Mouse (Mus musculus): ENCODE results near the gene Erp27. TPM values are rescaled to one million over a fixed set of nuclear protein-coding genes. Genes with fewer than 3 reads are reported as not detected.

Gene Erp27
- polyA plus RNA-seq, 1 experiment, result 0.05 TPM

DNA sequence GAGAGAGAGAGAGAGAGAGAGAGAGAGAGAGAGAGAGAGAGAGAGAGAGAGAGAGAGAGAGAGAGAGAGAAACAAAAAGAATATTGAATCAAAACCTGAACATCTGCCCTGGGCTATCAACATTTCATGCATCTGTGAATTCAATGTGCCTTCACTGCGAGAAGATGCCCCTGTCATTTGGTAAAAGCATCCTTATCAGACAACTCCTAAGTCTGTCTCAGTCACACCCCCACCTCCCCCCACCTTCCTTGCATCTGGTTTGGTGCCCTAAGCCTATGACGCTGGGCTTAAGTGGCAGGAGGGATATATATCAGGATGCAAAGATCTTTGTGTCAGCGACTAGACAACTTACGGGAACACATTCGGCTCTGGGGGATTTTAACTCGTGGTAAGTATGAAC lies 32.2 kb upstream of the Erp27 start:
- TF ChIP-seq MAX (IDR thresholded peaks at IDR 0.05; ENCODE audit: low read depth) (no peak), USF1 (IDR thresholded peaks at IDR 0.05; ENCODE audit: low read depth) (no peak), TCF3 (IDR thresholded peaks at IDR 0.05; ENCODE audit: insufficient read length, low read depth) (no peak), MYOD1 (IDR thresholded peaks at IDR 0.05; ENCODE audit: control insufficient read depth in 1 of 3, insufficient read length in 2 of 3, low read depth in 2 of 3) (no peak), MYOG (IDR thresholded peaks at IDR 0.05; ENCODE audit: control insufficient read depth in 1 of 3, insufficient read depth in 1 of 3, insufficient read length in 2 of 3, low read depth in 2 of 3) (no peak), E2F4 (IDR thresholded peaks at IDR 0.05; ENCODE audit: insufficient read depth) (no peak), TCF12 (IDR thresholded peaks at IDR 0.05; ENCODE audit: insufficient read depth, poor library complexity, severe bottlenecking) (no peak), POLR2A (IDR thresholded peaks at IDR 0.05; ENCODE audit: insufficient read length, low read depth) (no peak), POLR2AphosphoS2 (IDR thresholded peaks at IDR 0.05; ENCODE audit: insufficient read length, low read depth) (no peak), SRF (IDR thresholded peaks at IDR 0.05; ENCODE audit: control insufficient read depth, insufficient read length, low read depth) (no peak), CEBPB (IDR thresholded peaks at IDR 0.05; ENCODE audit: insufficient read depth, poor library complexity, severe bottlenecking) (no peak), REST (IDR thresholded peaks at IDR 0.05; ENCODE audit: insufficient read depth, insufficient read length) (no peak)

DNA sequence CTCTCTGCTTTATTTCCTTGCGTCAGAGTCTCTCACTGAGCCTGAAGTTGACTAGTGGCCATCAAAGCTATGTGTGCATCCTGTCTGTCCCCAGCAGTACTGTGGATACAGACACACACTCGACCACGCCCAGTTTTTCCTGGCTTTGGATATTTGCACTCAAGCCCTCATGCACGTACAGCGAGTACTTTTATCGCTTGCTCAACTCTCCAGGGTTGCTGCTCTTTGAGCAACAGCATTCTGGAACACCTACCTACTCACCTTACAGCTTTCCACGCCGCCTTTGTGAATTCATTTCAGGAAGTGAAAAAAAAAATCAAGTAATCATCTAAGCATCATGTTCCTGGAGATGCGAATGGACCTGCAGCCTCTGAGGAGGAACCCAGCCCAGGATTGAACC lies 30.9 kb upstream of the Erp27 start:
- no peak for TF ChIP-seq REST (IDR thresholded peaks at IDR 0.05; ENCODE audit: insufficient read depth, insufficient read length)
- TF ChIP-seq TCF12 (IDR thresholded peaks at IDR 0.05; ENCODE audit: insufficient read depth, poor library complexity, severe bottlenecking), result no peak
- TF ChIP-seq E2F4 (IDR thresholded peaks at IDR 0.05; ENCODE audit: insufficient read depth), result no peak
- TF ChIP-seq SRF (IDR thresholded peaks at IDR 0.05; ENCODE audit: control insufficient read depth, insufficient read length, low read depth), result no peak
- TF ChIP-seq POLR2A (IDR thresholded peaks at IDR 0.05; ENCODE audit: insufficient read length, low read depth), result no peak
- no peak for TF ChIP-seq MYOD1 (IDR thresholded peaks at IDR 0.05; ENCODE audit: control insufficient read depth in 1 of 3, insufficient read length in 2 of 3, low read depth in 2 of 3)
- no peak for TF ChIP-seq CEBPB (IDR thresholded peaks at IDR 0.05; ENCODE audit: insufficient read depth, poor library complexity, severe bottlenecking)
- TF ChIP-seq MYOG (IDR thresholded peaks at IDR 0.05; ENCODE audit: control insufficient read depth in 1 of 3, insufficient read depth in 1 of 3, insufficient read length in 2 of 3, low read depth in 2 of 3), result no peak
- no peak for TF ChIP-seq USF1 (IDR thresholded peaks at IDR 0.05; ENCODE audit: low read depth)
- no peak for TF ChIP-seq MAX (IDR thresholded peaks at IDR 0.05; ENCODE audit: low read depth)
- no peak for TF ChIP-seq TCF3 (IDR thresholded peaks at IDR 0.05; ENCODE audit: insufficient read length, low read depth)
- no peak overlapping the region for H3K4me3 ChIP-seq
- no peak overlapping the region for H3K4me2 ChIP-seq (ENCODE audit: low read depth)

More for the DNA sequence above, 32.2 kb upstream of the Erp27 start:
- H3K27me3 ChIP-seq (ENCODE audit: control insufficient read depth, insufficient read depth, insufficient read length), result no peaks in the 10 kb centered on the region
- no peak overlapping the region for H3K4me3 ChIP-seq
- H3K36me3 ChIP-seq (ENCODE audit: control insufficient read depth, insufficient read depth), result no peaks in the 10 kb centered on the region
- H3ac ChIP-seq (ENCODE audit: control insufficient read depth, insufficient read length), result no peak overlapping the region
- H3K4me2 ChIP-seq (ENCODE audit: low read depth), result no peak overlapping the region
- H3K79me2 ChIP-seq (ENCODE audit: control insufficient read depth, insufficient read depth), result no peaks in the 10 kb centered on the region

DNA sequence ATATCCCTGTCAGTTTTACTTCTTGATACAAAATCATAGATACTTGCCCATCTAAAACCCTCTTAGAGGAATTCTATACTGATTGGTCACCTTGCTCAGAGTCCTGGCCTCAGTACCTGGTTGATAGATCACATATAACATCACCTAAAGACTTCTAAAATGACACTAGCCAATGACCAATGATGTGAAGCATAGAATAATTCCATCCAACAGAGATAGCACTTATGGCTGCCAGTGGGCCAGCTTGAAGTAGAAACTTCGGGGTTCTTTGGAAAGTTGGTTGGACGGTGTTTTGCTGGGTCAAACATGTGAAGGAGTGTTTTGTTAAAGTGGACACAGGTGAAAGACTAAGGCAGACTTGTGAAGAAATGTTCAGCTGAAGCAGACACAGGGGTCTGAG lies 28.2 kb upstream of the Erp27 start:
- Histone ChIP-seq H3K27me3 (ENCODE audit: control insufficient read depth, insufficient read depth, insufficient read length) (no peaks in the 10 kb centered on the region), H3K4me3 (no peak overlapping the region), H3K79me2 (ENCODE audit: control insufficient read depth, insufficient read depth) (no peaks in the 10 kb centered on the region), H3K36me3 (ENCODE audit: control insufficient read depth, insufficient read depth) (no peaks in the 10 kb centered on the region), H3K4me2 (ENCODE audit: low read depth) (no peak overlapping the region), H3ac (ENCODE audit: control insufficient read depth, insufficient read length) (no peak overlapping the region)
- TF ChIP-seq TCF12 (IDR thresholded peaks at IDR 0.05; ENCODE audit: insufficient read depth, poor library complexity, severe bottlenecking) (no peak), POLR2A (IDR thresholded peaks at IDR 0.05; ENCODE audit: insufficient read length, low read depth) (no peak), POLR2AphosphoS2 (IDR thresholded peaks at IDR 0.05; ENCODE audit: insufficient read length, low read depth) (no peak), TCF3 (IDR thresholded peaks at IDR 0.05; ENCODE audit: insufficient read length, low read depth) (no peak), CEBPB (IDR thresholded peaks at IDR 0.05; ENCODE audit: insufficient read depth, poor library complexity, severe bottlenecking) (no peak), USF1 (IDR thresholded peaks at IDR 0.05; ENCODE audit: low read depth) (no peak), MYOD1 (IDR thresholded peaks at IDR 0.05; ENCODE audit: control insufficient read depth in 1 of 3, insufficient read length in 2 of 3, low read depth in 2 of 3) (no peak), E2F4 (IDR thresholded peaks at IDR 0.05; ENCODE audit: insufficient read depth) (no peak), MYOG (IDR thresholded peaks at IDR 0.05; ENCODE audit: control insufficient read depth in 1 of 3, insufficient read depth in 1 of 3, insufficient read length in 2 of 3, low read depth in 2 of 3) (no peak), SRF (IDR thresholded peaks at IDR 0.05; ENCODE audit: control insufficient read depth, insufficient read length, low read depth) (no peak), MAX (IDR thresholded peaks at IDR 0.05; ENCODE audit: low read depth) (no peak), REST (IDR thresholded peaks at IDR 0.05; ENCODE audit: insufficient read depth, insufficient read length) (no peak)

More for the DNA sequence above, 30.9 kb upstream of the Erp27 start:
- no peak overlapping the region for H3ac ChIP-seq (ENCODE audit: control insufficient read depth, insufficient read length)
- H3K79me2 ChIP-seq (ENCODE audit: control insufficient read depth, insufficient read depth), result no peaks in the 10 kb centered on the region
- H3K27me3 ChIP-seq (ENCODE audit: control insufficient read depth, insufficient read depth, insufficient read length), result no peaks in the 10 kb centered on the region
- no peaks in the 10 kb centered on the region for H3K36me3 ChIP-seq (ENCODE audit: control insufficient read depth, insufficient read depth)

DNA sequence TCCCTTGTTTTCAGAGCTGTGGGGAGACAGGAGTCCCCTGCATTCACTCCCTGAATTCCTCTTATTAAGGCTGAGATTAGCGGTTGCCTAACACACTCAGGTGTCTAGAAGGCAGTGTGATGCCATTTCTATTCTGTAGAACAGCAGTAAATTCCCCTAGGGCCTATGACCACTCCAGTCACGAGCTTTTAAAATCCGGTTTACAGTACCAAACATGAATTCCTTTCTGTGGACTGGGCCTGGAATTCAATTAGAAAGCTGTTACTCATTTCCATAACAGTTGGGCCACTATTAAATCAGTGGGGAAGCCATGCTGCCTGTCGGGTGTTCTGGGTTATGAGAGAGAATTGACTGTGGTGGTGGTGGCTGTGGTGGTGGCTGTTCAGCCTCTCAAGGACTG lies 25.7 kb upstream of the Erp27 start:
- H3K79me2 ChIP-seq (ENCODE audit: control insufficient read depth, insufficient read depth), result no peaks in the 10 kb centered on the region
- no peaks in the 10 kb centered on the region for H3K27me3 ChIP-seq (ENCODE audit: control insufficient read depth, insufficient read depth, insufficient read length)
- no peak for TF ChIP-seq TCF3 (IDR thresholded peaks at IDR 0.05; ENCODE audit: insufficient read length, low read depth)
- no peak for TF ChIP-seq CEBPB (IDR thresholded peaks at IDR 0.05; ENCODE audit: insufficient read depth, poor library complexity, severe bottlenecking)
- no peak for TF ChIP-seq POLR2A (IDR thresholded peaks at IDR 0.05; ENCODE audit: insufficient read length, low read depth)
- TF ChIP-seq REST (IDR thresholded peaks at IDR 0.05; ENCODE audit: insufficient read depth, insufficient read length), result no peak
- TF ChIP-seq MYOD1 (IDR thresholded peaks at IDR 0.05; ENCODE audit: control insufficient read depth in 1 of 3, insufficient read length in 2 of 3, low read depth in 2 of 3), result no peak
- TF ChIP-seq MAX (IDR thresholded peaks at IDR 0.05; ENCODE audit: low read depth), result no peak
- TF ChIP-seq SRF (IDR thresholded peaks at IDR 0.05; ENCODE audit: control insufficient read depth, insufficient read length, low read depth), result no peak
- H3K36me3 ChIP-seq (ENCODE audit: control insufficient read depth, insufficient read depth), result no peaks in the 10 kb centered on the region
- no peak overlapping the region for H3K4me2 ChIP-seq (ENCODE audit: low read depth)
- no peak overlapping the region for H3ac ChIP-seq (ENCODE audit: control insufficient read depth, insufficient read length)
- no peak overlapping the region for H3K4me3 ChIP-seq

All from myocyte (in vitro differentiated cells).